Mouse (Mus musculus): Measurements from ENCODE around the gene Efcab3.

Gene Efcab3

GRCm38 (mm10) chr11:105149353-105149752 lies 86.0 kb downstream of the Efcab3 start:
- no peak for DNase-seq

DNA sequence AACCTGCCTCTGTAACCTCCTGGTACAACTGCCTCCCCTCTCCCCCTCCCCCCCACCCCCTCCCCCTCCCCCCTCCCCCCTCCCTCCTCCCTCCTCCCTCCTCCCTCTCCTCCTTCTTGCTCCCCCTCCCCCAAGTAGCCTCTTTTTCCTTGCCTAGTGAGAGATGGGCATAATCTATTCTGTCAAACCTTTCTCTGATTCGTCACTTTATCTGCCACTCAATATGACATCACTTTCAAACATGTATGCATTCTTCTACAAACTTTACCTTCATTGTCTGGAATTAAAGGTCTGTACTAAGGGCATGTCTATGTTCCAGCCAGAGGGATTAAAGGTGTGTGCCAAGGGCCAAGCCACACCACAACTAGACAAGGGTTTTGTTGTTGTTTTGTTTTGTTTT lies 86.4 kb downstream of the Efcab3 start:
- DNase-seq, result no peak

- no peak for DNase-seq
These were observed 87.3 kb downstream of the Efcab3 start for GRCm38 (mm10) chr11:105150691-105151090.

DNA sequence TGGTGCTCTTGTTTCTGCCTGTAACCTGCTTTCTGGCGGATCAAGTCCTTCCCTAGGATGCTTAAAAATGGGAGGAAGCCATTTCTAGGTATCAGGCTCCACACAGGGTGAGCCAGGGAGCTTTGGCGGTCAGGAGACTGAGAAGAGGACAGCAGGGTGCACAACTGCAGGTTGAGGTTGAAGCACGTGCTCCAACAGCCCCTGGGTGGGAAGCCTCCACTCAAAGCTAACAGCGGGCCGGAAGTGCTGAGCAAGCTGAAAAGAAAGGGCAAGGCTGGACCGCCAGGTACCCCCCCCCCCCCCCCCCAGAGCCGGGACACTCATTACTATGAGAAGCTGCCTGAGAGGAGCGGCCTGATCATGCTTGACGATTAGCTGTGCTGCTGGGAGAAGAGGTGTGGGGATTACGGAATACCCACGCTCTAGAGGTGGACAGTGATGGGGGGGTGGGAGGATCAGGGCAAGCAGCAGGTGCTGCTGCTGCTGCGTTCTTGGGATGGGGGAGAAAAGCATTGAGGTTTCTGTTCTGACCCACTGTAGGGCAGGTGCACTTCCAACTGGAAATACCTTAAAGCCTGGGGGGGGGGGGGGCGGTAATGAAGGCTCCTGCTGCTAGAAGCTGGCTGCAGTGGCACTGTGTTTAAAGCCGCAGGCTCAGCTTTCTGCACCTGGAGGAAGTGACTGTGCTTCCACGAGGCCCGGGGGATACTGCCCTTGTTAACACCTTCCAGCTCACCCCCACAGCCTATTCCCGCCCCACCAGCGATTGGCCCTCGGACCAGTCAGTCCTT lies 88.0 kb downstream of the Efcab3 start:
- DNase-seq, result no peak

GRCm38 (mm10) chr11:105152017-105152300 lies 88.6 kb downstream of the Efcab3 start:
- no peak for DNase-seq

GRCm38 (mm10) chr11:105152357-105152899 lies 89.0 kb downstream of the Efcab3 start:
- DNase-seq, result no peak

DNA sequence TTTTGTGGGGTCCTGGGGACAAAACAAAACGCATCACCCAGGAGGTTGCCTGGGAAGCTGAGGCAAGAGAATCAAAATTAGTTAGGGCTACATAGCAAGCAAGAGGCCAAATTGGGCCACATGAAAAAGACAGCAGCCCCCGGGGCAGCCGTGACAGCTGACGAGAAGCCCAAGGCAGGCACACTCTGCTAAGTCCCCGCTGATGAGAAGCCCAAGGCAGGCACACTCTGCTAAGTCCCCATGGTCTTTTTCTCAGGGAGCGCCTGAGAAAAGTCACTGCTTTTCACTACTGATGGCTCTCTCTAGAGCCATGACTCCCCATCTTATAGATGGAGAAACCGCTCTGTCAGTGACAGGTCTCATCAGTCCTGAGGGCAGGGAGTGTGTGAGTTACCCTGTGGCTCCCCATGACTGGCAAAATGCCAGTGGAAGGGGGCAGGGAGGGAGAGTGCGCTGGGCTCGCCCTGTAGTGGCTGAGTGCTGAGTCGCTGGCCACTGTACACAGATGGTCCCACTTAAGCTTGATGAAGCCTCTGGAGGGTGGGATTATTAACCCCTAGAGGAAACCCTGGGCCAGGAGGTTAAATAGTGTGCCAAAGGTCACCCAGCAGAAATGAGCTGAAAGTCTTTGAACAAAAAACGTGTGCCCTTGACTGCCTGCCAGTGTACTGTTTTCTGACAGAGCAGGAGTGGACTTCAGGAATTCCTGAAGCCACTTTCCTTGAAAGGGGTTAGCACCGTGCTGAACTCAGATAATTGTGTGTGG lies 89.9 kb downstream of the Efcab3 start:
- no peak for DNase-seq

GRCm38 (mm10) chr11:105155915-105156314 lies 92.5 kb downstream of the Efcab3 start:
- no peak for DNase-seq

- DNase-seq, result no peak
These were observed 93.4 kb downstream of the Efcab3 start for GRCm38 (mm10) chr11:105156748-105157267.

- DNase-seq, result no peak
These were observed 94.7 kb downstream of the Efcab3 start for GRCm38 (mm10) chr11:105158047-105158446.

DNA sequence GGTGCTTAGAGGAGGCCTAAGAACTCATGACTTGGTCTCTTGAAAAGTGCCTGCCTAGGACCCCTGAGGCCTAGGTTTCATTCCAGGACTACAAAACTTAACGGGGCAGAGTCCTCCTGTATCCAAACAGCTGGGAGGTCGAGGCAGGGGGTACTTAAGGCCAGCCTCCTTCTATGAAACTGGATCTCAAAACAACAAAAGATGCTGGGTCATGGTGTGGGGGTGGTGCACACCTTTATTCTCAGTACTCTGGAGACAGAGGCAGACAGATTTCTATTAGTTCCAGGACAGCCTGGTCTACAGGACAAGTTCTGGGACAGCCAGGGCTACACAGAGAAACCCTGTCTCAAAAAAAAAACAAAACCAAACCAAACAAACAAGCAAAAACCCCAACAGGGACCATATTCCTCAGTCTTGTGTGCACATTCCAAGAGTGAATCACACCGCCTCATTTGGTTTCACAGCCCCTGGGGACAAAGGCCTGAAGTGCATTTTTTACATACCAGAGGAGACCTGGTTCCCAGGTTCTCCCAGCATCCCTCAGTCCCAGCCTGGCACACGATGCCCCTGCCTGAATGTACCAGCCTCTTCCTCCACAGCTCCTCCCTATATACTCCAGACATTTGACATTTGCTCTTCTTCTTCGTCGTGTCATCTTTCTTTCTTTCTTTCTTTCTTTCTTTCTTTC lies 96.4 kb downstream of the Efcab3 start:
- no peak for DNase-seq

- no peak for DNase-seq
These were observed 98.0 kb downstream of the Efcab3 start for GRCm38 (mm10) chr11:105161411-105161810.

DNA sequence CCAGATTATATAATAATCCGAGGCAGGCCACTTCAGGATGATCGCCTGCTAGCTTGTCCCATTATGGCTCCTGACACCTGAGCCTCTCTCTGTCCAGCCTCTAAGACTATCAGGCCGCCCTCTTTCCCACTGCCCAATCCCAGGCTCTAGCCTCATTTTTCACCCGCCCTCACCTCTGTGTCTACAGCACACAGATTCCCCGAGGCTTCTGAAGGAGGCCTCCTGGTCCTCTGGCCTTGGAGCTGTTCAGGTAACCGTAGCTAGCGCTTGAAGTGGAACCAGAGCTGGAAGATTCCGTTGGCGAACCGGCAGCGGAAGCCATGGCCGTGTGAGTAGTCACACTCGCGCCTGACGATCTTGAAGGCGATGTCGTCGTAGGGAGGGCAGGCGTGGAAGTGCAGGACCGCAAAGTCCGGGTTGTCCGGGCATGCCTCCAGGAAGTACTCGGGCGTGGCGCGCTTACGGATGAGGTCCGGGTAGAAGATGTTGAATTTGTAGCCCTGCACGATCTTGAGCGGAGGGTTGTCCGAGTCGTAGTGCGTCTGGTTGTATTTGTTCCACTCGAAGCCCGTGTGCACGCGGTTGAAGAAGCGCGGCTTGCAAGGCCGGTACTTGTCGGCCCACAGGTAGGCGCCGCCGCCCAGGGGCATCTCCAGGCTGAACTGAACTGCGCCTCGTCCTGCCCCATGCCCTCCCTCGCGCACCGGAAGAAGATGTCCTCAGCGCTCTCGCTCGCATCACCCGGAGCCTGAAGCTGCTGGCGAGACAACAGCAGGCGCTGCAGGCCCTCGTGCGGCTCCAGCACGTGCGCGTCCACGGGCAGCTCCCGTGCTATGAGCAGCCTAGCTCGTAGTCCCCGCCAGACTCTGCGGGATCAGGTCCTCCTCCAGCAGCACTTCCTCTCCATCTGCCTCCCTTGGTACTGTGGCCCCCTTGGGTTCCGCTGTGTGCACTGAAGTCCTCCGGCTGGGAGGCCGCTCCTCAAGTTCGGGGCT lies 101.4 kb downstream of the Efcab3 start:
- DNase-seq, result no peak

- DNase-seq, result no peak
These were observed 103.4 kb downstream of the Efcab3 start for GRCm38 (mm10) chr11:105166780-105167179.

All from right cerebral cortex, postnatal 25 days (tissue).